Mouse (Mus musculus): ENCODE results near the gene Mrpl16. TPM values are rescaled to one million over a fixed set of nuclear protein-coding genes. Genes with fewer than 3 reads are reported as not detected.

Mrpl16 gene
- polyA plus RNA-seq, 1 experiment from 2014 or later, result 70.5 TPM

DNA sequence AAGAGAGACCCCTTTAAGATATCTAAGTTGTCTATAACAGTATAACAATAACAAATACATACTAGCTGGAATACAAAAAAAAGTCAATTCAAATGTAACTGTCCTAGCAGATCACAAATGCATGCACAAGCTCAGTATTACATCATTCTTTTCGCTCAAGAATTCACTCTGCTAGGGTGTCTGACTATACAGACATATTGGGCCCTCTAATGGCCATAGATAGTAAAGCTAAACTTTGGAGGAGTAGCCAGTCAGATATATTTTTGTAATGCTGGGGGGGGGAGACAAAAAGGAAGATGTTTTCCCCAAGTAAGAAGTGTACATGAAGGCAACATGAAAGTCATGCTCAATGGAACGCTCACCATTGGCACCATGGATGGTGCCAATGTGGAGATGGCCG, 5.1 kb upstream of the Mrpl16 start:
- Histone ChIP-seq H3K4me2 (ENCODE audit: low read depth, low read length) (no peak overlapping the region), H3K36me3 (ENCODE audit: control insufficient read depth, insufficient read depth) (no peaks in the 10 kb centered on the region), H3K27me3 (ENCODE audit: control insufficient read depth, insufficient read depth, low read length) (no peaks in the 10 kb centered on the region), H3K4me3 (ENCODE audit: low read length) (no peak overlapping the region), H3K9me3 (replicated peaks; ENCODE audit: control insufficient read depth, low read length) (no peaks in the 10 kb centered on the region), H3K9ac (ENCODE audit: low read length) (no peak overlapping the region), H3K4me1 (ENCODE audit: control insufficient read depth, insufficient read depth, low read length) (no peaks in the 10 kb centered on the region), H3K27ac (ENCODE audit: low read length) (no peak overlapping the region)
- ATAC-seq (replicated peaks; ENCODE audit: extremely low read depth, insufficient read depth, low FRiP score), result no peak
- 70% methylated on average over 3 of the region's 3 CpGs for WGBS

DNA sequence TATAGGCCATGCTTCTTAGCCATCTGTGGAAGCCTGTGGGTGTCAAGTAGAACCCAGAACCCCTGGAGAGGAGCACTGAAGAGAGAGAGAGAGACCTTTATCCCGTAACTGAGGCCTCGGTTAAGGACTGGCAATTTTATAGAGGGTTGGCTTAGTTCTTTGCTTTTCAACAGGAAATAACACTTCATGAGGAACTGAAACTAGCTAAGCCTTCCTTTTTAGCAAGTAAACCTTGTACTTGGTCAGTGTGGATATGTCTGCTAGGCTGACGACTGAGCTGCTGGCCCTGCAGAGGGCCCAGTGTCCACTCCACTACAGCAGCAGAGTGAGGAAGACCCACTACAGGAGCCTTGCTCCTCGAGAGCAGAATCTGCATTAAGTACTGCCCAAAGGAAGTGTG, 3.8 kb upstream of the Mrpl16 start:
- no peak for ATAC-seq (replicated peaks; ENCODE audit: extremely low read depth, insufficient read depth, low FRiP score)
- 55% methylated on average over 4 of the region's 4 CpGs for WGBS
- Histone ChIP-seq H3K27ac (ENCODE audit: low read length) (no peak overlapping the region), H3K36me3 (ENCODE audit: control insufficient read depth, insufficient read depth) (no peaks in the 10 kb centered on the region), H3K4me3 (ENCODE audit: low read length) (no peak overlapping the region), H3K9ac (ENCODE audit: low read length) (no peak overlapping the region), H3K9me3 (replicated peaks; ENCODE audit: control insufficient read depth, low read length) (no peaks in the 10 kb centered on the region), H3K4me2 (ENCODE audit: low read depth, low read length) (no peak overlapping the region), H3K27me3 (ENCODE audit: control insufficient read depth, insufficient read depth, low read length) (no peaks in the 10 kb centered on the region), H3K4me1 (ENCODE audit: control insufficient read depth, insufficient read depth, low read length) (peaks cover 6% of the 10 kb centered on the region)

DNA sequence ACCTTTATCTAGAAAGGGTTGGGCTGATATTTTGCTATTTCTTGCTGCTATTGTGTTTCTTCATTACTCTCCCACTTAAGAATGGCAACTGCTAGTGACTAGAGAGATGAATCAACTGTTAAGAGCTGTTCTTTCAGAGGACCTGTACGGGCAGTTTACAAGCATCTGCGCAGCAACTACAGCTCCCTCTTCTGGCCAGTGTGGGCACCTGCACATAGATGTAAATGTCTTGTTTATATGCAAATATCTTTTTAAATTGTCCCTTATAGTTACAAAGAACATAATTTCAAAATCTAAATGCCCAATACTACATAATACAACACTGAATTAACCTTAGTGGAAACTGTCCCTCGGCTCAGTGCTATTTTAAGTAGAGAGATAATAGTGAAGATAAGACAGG, 2.0 kb upstream of the Mrpl16 start:
- H3K9ac ChIP-seq (ENCODE audit: low read length), result no peak overlapping the region
- H3K27ac ChIP-seq (ENCODE audit: low read length), result no peak overlapping the region
- WGBS, result 4% methylated on average over 3 of the region's 3 CpGs
- H3K27me3 ChIP-seq (ENCODE audit: control insufficient read depth, insufficient read depth, low read length), result no peaks in the 10 kb centered on the region
- H3K4me2 ChIP-seq (ENCODE audit: low read depth, low read length), result no peak overlapping the region
- H3K4me1 ChIP-seq (ENCODE audit: control insufficient read depth, insufficient read depth, low read length), result peaks cover 6% of the 10 kb centered on the region
- no peaks in the 10 kb centered on the region for H3K9me3 ChIP-seq (replicated peaks; ENCODE audit: control insufficient read depth, low read length)
- ATAC-seq (replicated peaks; ENCODE audit: extremely low read depth, insufficient read depth, low FRiP score), result no peak
- H3K36me3 ChIP-seq (ENCODE audit: control insufficient read depth, insufficient read depth), result 0 out of 2 replicates have a peak, but pooled peaks cover 2% of the 10 kb centered on the region
- H3K4me3 ChIP-seq (ENCODE audit: low read length), result no peak overlapping the region

DNA sequence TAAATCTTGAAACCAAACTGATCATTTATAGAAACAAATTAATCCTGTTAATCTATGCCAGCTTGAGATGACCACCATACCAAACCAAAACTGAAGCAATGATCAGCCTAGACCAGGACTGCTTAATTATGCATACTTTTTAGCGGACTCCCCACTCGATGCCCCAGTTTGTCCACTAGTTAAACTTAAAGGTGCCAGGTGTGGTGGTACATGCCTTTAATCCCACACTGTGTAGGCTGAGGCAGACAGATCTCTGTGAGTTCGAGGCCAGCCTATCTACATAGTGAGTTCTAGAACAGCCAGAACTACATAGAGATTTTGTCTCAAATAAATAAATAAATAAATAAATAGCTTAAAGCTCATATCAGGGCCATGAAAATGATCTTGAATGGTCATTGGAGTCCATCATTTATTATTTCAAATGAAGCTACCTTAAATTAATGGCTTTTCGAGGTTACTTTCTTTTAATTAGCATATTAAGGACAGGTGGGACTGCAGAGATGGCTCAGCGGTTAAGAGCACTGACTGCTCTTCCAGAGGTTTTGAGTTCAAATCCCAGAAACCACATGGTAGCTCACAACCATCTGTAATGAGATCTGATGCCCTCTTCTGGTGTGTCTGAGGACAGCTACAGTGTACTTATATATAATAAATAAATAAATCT, 802 bp upstream of the Mrpl16 start:
- no peak overlapping the region for H3K27ac ChIP-seq (ENCODE audit: low read length)
- H3K4me1 ChIP-seq (ENCODE audit: control insufficient read depth, insufficient read depth, low read length), result peaks cover 6% of the 10 kb centered on the region
- no peaks in the 10 kb centered on the region for H3K27me3 ChIP-seq (ENCODE audit: control insufficient read depth, insufficient read depth, low read length)
- H3K4me3 ChIP-seq (ENCODE audit: low read length), result peak overlapping the region; percentile 70; the same call in 1 of the 2 replicates
- no peaks in the 10 kb centered on the region for H3K9me3 ChIP-seq (replicated peaks; ENCODE audit: control insufficient read depth, low read length)
- peaks cover 7% of the 10 kb centered on the region; the same call in 1 of the 2 replicates for H3K36me3 ChIP-seq (ENCODE audit: control insufficient read depth, insufficient read depth)
- H3K4me2 ChIP-seq (ENCODE audit: low read depth, low read length), result peak overlapping the region; percentile 75
- 84% methylated on average over 5 of the region's 5 CpGs for WGBS
- no peak overlapping the region for H3K9ac ChIP-seq (ENCODE audit: low read length)
- ATAC-seq (replicated peaks; ENCODE audit: extremely low read depth, insufficient read depth, low FRiP score), result no peak

DNA sequence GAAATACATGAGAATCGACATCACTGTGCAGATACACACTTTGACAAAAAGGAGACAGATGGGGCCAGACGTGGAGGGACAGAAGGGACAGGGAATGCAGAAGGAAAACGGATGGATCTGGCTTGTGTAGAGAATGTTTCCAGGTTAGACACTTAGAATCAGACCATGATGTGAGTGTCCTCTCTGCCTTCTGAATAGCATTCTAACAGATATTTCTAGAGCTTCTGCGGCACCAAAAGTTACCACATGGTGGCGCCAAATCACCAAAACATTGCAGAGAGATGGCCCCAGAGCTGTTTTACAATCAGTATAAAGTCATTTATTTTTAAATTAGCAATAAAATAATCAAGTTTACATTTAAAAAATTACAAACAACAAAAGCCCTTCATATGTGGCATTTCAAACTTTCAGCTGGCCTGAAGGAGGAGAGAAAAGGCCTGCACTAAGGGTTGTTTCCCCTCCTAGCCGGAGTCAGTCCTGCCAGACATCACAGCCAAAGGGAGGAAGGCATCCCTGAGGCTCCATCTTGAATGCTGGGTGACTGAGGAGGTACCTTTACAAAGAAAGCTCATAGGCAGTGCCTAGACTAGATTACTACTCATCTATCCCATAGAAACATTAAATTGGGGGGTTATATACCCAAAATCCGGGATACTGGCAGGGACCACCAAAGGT, 7.1 kb downstream of the Mrpl16 start:
- H3K36me3 ChIP-seq (ENCODE audit: control insufficient read depth, insufficient read depth), result peaks cover 16% of the 10 kb centered on the region; the same call in 1 of the 2 replicates
- H3K9ac ChIP-seq (ENCODE audit: low read length), result no peak overlapping the region
- no peak overlapping the region for H3K4me2 ChIP-seq (ENCODE audit: low read depth, low read length)
- no peaks in the 10 kb centered on the region for H3K9me3 ChIP-seq (replicated peaks; ENCODE audit: control insufficient read depth, low read length)
- ATAC-seq (replicated peaks; ENCODE audit: extremely low read depth, insufficient read depth, low FRiP score), result no peak
- 55% methylated on average over 7 of the region's 7 CpGs for WGBS
- H3K27me3 ChIP-seq (ENCODE audit: control insufficient read depth, insufficient read depth, low read length), result no peaks in the 10 kb centered on the region
- H3K27ac ChIP-seq (ENCODE audit: low read length), result no peak overlapping the region
- no peaks in the 10 kb centered on the region for H3K4me1 ChIP-seq (ENCODE audit: control insufficient read depth, insufficient read depth, low read length)
- no peak overlapping the region for H3K4me3 ChIP-seq (ENCODE audit: low read length)

DNA sequence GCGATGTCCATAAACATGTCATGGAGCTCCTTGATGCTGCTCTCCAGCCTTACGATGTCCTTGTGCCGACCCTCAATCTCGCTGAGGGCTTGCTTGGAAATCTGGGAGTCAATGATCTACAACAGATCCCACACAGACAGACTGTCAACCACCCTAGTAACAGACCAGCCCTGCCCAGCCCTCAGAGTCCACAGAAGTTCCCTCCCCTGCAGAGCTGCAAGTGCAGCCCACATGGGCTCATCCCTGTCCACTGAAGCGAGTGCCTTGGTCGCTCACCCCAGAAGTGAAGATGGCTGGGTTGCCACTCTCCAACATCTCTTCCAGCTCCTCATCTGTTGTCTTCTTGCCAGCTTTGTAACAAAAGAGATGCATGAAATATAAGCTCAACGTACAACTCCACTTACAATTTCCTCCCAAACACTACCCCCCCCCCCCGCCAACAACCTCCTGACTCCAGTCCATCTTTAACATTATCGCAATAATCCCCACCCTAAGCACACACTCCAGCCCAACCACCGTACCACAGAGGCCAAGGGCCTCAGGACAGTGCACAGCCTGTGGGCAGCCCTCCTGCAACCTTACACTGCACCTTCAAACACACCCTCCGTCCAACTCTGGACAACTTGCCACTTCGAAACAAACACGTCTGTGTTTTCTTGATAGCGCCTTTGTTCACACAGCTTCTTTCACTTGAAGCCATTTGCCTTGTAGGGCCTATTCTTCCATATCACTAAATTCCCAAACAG, 15.4 kb downstream of the Mrpl16 start:
- no peak overlapping the region for H3K27ac ChIP-seq (ENCODE audit: low read length)
- ATAC-seq (replicated peaks; ENCODE audit: extremely low read depth, insufficient read depth, low FRiP score), result no peak
- WGBS, result 88% methylated on average over 14 of the region's 14 CpGs
- H3K9ac ChIP-seq (ENCODE audit: low read length), result no peak overlapping the region
- no peaks in the 10 kb centered on the region for H3K9me3 ChIP-seq (replicated peaks; ENCODE audit: control insufficient read depth, low read length)
- H3K4me2 ChIP-seq (ENCODE audit: low read depth, low read length), result no peak overlapping the region
- H3K27me3 ChIP-seq (ENCODE audit: control insufficient read depth, insufficient read depth, low read length), result no peaks in the 10 kb centered on the region
- no peak overlapping the region for H3K4me3 ChIP-seq (ENCODE audit: low read length)
- H3K4me1 ChIP-seq (ENCODE audit: control insufficient read depth, insufficient read depth, low read length), result no peaks in the 10 kb centered on the region
- no peaks in the 10 kb centered on the region for H3K36me3 ChIP-seq (ENCODE audit: control insufficient read depth, insufficient read depth)

DNA sequence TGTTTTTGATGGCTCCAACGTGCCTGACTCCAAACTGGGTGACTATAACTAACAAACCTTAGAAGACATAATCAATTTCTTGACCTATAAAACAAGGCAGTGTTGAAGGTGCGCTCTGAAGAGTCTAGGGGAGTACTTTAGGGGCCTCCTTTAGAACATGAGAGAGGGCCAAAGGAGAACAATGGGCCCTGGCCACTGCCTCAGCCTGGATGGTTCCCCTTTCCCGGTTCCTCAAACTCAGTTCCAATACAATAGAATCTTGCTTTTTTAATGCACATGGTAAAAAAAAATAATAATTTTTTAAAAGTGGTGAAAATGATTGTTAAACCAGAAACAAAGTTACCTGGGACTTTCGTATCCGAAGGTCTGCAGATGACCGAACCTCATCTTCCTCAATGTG, 17.6 kb downstream of the Mrpl16 start:
- no peak for ATAC-seq (replicated peaks; ENCODE audit: extremely low read depth, insufficient read depth, low FRiP score)
- H3K4me1 ChIP-seq (ENCODE audit: control insufficient read depth, insufficient read depth, low read length), result no peaks in the 10 kb centered on the region
- H3K27ac ChIP-seq (ENCODE audit: low read length), result no peak overlapping the region
- no peak overlapping the region for H3K9ac ChIP-seq (ENCODE audit: low read length)
- H3K36me3 ChIP-seq (ENCODE audit: control insufficient read depth, insufficient read depth), result no peaks in the 10 kb centered on the region
- no peaks in the 10 kb centered on the region for H3K27me3 ChIP-seq (ENCODE audit: control insufficient read depth, insufficient read depth, low read length)
- WGBS, result 87% methylated on average over 6 of the region's 6 CpGs
- H3K4me3 ChIP-seq (ENCODE audit: low read length), result no peak overlapping the region
- no peak overlapping the region for H3K4me2 ChIP-seq (ENCODE audit: low read depth, low read length)
- H3K9me3 ChIP-seq (replicated peaks; ENCODE audit: control insufficient read depth, low read length), result no peaks in the 10 kb centered on the region

DNA sequence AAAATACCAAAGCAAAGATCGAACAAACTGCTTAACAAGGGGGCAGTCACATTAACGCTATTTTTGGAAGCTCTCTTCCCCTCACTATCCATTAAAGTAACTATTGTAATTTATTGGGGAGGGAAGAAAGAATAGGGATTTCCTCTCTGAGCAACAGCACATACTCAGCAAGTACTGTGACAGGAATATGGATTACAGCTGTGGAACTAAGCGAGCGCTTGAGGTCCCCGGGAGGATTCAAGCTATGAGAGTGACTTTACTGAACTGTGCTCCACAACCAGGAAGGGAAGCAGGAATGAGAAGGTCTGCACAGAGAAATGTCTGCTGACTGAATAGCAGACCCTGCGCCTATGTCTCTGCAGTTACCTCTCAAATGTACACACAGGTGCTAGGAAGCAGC, 18.7 kb downstream of the Mrpl16 start:
- ATAC-seq (replicated peaks; ENCODE audit: extremely low read depth, insufficient read depth, low FRiP score), result no peak
- Histone ChIP-seq H3K4me3 (ENCODE audit: low read length) (no peak overlapping the region), H3K36me3 (ENCODE audit: control insufficient read depth, insufficient read depth) (no peaks in the 10 kb centered on the region), H3K27me3 (ENCODE audit: control insufficient read depth, insufficient read depth, low read length) (no peaks in the 10 kb centered on the region), H3K4me2 (ENCODE audit: low read depth, low read length) (no peak overlapping the region), H3K9me3 (replicated peaks; ENCODE audit: control insufficient read depth, low read length) (no peaks in the 10 kb centered on the region), H3K4me1 (ENCODE audit: control insufficient read depth, insufficient read depth, low read length) (no peaks in the 10 kb centered on the region), H3K27ac (ENCODE audit: low read length) (no peak overlapping the region), H3K9ac (ENCODE audit: low read length) (no peak overlapping the region)
- 83% methylated on average over 6 of the region's 6 CpGs for WGBS

DNA sequence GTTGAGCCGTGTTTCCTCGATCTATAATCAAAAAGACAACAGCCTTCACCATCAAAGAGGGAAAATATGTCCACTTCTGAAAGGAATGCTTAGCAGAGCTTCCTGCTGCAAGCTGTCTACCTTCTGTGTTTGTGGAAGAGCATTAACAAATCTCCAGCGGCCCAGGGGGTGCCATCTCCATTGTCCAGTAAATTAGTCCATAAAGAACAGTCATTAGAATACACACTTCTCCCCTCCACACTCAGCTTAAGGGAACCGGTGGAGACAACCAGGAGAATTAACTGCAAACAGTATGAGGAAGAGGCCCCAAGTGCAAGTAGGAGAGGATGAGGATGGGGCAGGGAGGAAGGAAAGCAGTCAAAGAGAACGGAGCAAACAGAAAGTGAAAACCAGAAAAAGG, 21.6 kb downstream of the Mrpl16 start:
- Histone ChIP-seq H3K4me3 (ENCODE audit: low read length) (no peak overlapping the region), H3K27ac (ENCODE audit: low read length) (no peak overlapping the region), H3K4me2 (ENCODE audit: low read depth, low read length) (no peak overlapping the region), H3K9me3 (replicated peaks; ENCODE audit: control insufficient read depth, low read length) (no peaks in the 10 kb centered on the region), H3K4me1 (ENCODE audit: control insufficient read depth, insufficient read depth, low read length) (no peaks in the 10 kb centered on the region), H3K9ac (ENCODE audit: low read length) (no peak overlapping the region), H3K36me3 (ENCODE audit: control insufficient read depth, insufficient read depth) (no peaks in the 10 kb centered on the region), H3K27me3 (ENCODE audit: control insufficient read depth, insufficient read depth, low read length) (no peaks in the 10 kb centered on the region)
- ATAC-seq (replicated peaks; ENCODE audit: extremely low read depth, insufficient read depth, low FRiP score), result no peak
- 65% methylated on average over 5 of the region's 5 CpGs for WGBS

Measured in heart, embryonic 16.5 days (tissue).